Mouse (Mus musculus) left cerebral cortex, adult 6 months (tissue): ENCODE data around the gene Zcchc18. TPM values are rescaled to one million over a fixed set of nuclear protein-coding genes. Genes with fewer than 3 reads are reported as not detected.

Source experiments
- long read RNA-seq, 2 experiments: library from polyadenylated mRNA; unstranded; transcript quantifications; one replicate each; pipeline ENCODE4 v2.0.0; 2019 to 2020
- polyA plus RNA-seq: library from polyadenylated mRNA; unstranded; fragments of <200 nt; fragmentation: Nextera tagmentation; gene quantifications from 2 replicates; pipeline ENCODE4 v1.2.3, GENCODE M21; 2021

The Zcchc18 gene
- 263 and 298 TPM in 2 replicates for polyA plus RNA-seq
- long read RNA-seq, experiment 1, full-length matches to known transcripts: 1,852 of 2,162 reads
- long read RNA-seq, experiment 1, partial matches to known transcripts: 95 of 2,162 reads
- long read RNA-seq, experiment 1, other reads (novel, unspliced or antisense): 215 of 2,162 reads
- long read RNA-seq, experiment 2, full-length matches to known transcripts: 370 of 579 reads
- long read RNA-seq, experiment 2, partial matches to known transcripts: 153 of 579 reads
- long read RNA-seq, experiment 2, other reads (novel, unspliced or antisense): 56 of 579 reads

GRCm38 (mm10) chrX:136992978-136993547 is at the start of gene Zcchc18:
Gene Zcchc18, plus strand, starts transcription at chrX:136993155.

GRCm38 (mm10) chrX:136975397-136975796 is 17.6 kb upstream of the Zcchc18 start, which contains the start of gene Tmsb15b2:
Gene Tmsb15b2, minus strand, starts transcription at chrX:136975497.

GRCm38 (mm10) chrX:136976424-136977084 is 16.4 kb upstream of the Zcchc18 start, which contains the start of the genes Tmsb15l and Tmsb15b1:
Gene Tmsb15l, minus strand, starts transcription at chrX:136976869.
Gene Tmsb15b1, minus strand, starts transcription at chrX:136976874.

GRCm38 (mm10) chrX:137038000-137038483 is 45.1 kb downstream of the Zcchc18 start, which contains the start of gene Slc25a53:
Gene Slc25a53, minus strand, starts transcription at chrX:137038302.

Other genes starting within 250 kb of the Zcchc18 start
- 166 and 194 TPM in 2 replicates for gene Morf4l2, start 249.5 kb upstream of the Zcchc18 start, polyA plus RNA-seq
- gene Glra4, start 213.0 kb upstream of the Zcchc18 start, polyA plus RNA-seq: 0.12 TPM in 1 of 2 replicates, not detected in the other
- gene Plp1, start 170.5 kb upstream of the Zcchc18 start, polyA plus RNA-seq: 803 and 1,072 TPM in 2 replicates
- 6.4 and 9.2 TPM in 2 replicates for gene Rab9b, start 124.4 kb upstream of the Zcchc18 start, polyA plus RNA-seq
- gene H2bfm, start 65.8 kb upstream of the Zcchc18 start, polyA plus RNA-seq: not detected in 2 replicates
- gene Tmsb15b2, start 17.7 kb upstream of the Zcchc18 start, polyA plus RNA-seq: 24.6 and 37.6 TPM in 2 replicates
- gene Tmsb15l, start 16.3 kb upstream of the Zcchc18 start, polyA plus RNA-seq: 6.6 and 10.1 TPM in 2 replicates
- 19.3 and 27.2 TPM in 2 replicates for gene Tmsb15b1, start 16.3 kb upstream of the Zcchc18 start, polyA plus RNA-seq
- 10.4 and 11.8 TPM in 2 replicates for gene Slc25a53, start 45.1 kb downstream of the Zcchc18 start, polyA plus RNA-seq
- 1.6 and 2.0 TPM in 2 replicates for gene Fam199x, start 56.4 kb downstream of the Zcchc18 start, polyA plus RNA-seq
- gene Esx1, start 128.9 kb downstream of the Zcchc18 start, polyA plus RNA-seq: not detected in 2 replicates